Mouse (Mus musculus) granulocyte monocyte progenitor cell, adult 5-6 weeks (primary cell): ENCODE results near the gene Ly6g6c. TPM values are rescaled to one million over a fixed set of nuclear protein-coding genes. Genes with fewer than 3 reads are reported as not detected.

Source experiments
- ATAC-seq: replicated peaks from 2 replicates; pipeline ENCODE4 v1.8.0; 2016; ENCODE audit warnings: mild to moderate bottlenecking, moderate TSS enrichment, inconsistent platforms; ENCODE audit not compliant: poor library complexity, severe bottlenecking
- total RNA-seq, 2 experiments: library from RNA; stranded (forward) in 1 of 2; stranded (reverse) in 1 of 2; fragments of 200-712, 200-1000 nt in 1 of 2; fragments of >200 nt in 1 of 2; fragmentation: Nextera tagmentation in 1 of 2; gene quantifications; 2 replicates each; pipeline ENCODE4 v1.2.3; 2014 to 2017

Gene Ly6g6c
- total RNA-seq, 2 experiments from 2014 or later: not detected

DNA sequence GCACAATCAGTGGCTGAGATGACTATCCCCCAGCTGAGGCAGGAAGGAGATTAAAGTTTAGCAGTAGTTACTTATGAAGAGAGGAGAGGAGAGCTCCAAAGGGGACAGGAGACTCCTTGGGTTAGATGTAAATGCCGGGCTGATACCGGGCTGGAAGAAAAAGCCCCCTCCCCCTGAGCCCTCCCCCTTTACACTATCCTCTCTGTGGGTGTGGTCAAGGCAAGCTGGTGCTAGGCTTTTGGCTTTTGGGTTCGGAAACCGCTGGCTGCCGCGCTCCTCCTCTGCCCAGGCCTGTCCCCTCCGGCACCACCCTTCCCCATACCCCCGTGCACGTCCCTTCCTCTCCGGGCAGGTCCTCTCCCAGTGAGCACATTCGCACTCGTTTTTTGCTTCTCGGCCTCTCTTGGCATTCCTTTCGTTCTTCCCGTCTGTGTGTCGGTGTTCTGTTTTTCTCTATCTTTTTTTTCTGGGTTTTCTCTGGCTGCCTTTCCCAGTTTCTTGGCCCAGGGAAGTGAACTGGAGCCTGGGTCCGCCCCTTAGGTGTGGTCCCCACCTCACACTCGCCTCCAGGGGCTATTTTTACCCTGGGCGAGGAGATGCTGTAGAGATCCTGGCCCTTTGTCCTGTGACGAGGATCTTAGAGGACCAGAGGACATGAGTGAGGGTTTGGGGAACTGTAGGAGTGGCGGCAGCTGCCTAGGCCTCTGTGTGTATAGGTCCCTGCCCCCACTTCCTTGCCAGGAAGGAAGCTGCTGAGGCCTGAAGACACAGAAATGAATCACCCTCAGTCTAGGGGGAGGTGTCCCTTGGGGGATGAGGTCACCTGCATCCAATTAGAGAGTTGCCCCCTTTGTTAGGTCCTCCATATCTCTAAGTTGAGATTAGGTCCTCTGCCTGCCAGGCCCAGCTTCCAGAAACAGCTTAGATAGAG is 13.8 kb upstream of the Ly6g6c start:
- peak; percentile 66 for ATAC-seq

GRCm38 (mm10) chr17:35052271-35052798 is 12.9 kb upstream of the Ly6g6c start:
- ATAC-seq: no peak

DNA sequence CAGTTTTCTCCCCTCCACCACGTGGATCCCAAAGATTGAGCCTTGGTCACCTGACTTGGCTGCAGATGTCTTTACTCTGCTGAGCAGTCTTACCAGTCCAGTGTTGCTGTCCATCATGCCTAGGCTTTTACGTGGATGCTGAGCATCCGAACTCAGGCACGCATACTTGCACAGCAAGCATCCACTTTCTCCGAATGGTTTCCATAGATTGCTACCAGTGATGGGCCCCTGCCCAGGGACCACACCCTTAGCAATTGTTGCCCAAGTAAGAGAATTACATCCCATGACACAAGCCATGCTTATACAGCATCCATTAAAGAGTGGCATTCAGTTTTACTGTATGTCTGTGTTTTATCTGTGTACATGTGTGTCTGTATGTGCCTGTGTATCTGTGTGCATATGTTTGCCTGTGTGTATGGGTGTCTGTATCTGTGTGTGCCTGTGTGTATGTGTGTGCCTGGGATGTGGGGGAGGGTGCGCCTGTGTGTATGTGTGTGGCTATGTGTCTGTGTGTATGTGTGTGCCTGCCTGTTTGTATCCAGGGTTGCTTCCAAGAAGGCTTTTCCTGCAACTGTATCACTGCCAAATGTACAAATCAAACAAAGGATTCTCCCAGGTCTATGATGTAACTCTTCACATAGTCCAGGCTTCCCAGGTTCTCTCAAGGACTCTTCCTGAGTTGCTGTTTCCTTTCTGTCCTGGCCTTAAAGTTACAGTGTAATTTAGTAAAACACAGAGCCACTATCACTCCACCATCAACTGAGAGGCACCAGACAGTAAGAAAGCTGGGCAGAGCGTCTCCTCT is 9.3 kb upstream of the Ly6g6c start:
- ATAC-seq: no peak

GRCm38 (mm10) chr17:35057090-35057489 is 8.1 kb upstream of the Ly6g6c start:
- ATAC-seq: no peak

- no peak for ATAC-seq
Observed at GRCm38 (mm10) chr17:35058316-35058715, 6.9 kb upstream of the Ly6g6c start.

GRCm38 (mm10) chr17:35058911-35059892 is 6.0 kb upstream of the Ly6g6c start, which contains the start of gene Ddah2:
Ddah2 (plus strand) TSS chr17:35059035.
- peak; percentile 83 for ATAC-seq

DNA sequence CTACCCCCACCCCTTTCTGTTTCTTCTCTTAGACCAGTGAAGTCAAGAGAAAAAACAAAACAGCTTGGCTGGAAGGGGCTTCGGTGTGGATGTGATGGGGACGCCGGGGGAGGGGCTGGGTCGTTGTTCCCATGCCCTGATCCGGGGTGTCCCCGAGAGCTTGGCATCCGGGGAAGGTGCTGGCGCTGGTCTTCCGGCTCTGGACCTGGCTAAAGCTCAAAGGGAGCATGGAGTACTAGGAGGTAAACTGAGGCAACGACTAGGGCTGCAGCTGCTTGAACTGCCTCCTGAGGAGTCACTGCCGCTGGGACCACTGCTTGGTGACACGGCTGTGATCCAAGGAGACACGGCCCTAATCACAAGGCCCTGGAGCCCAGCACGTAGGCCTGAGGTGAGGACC is 5.1 kb upstream of the Ly6g6c start:
- ATAC-seq: no peak

DNA sequence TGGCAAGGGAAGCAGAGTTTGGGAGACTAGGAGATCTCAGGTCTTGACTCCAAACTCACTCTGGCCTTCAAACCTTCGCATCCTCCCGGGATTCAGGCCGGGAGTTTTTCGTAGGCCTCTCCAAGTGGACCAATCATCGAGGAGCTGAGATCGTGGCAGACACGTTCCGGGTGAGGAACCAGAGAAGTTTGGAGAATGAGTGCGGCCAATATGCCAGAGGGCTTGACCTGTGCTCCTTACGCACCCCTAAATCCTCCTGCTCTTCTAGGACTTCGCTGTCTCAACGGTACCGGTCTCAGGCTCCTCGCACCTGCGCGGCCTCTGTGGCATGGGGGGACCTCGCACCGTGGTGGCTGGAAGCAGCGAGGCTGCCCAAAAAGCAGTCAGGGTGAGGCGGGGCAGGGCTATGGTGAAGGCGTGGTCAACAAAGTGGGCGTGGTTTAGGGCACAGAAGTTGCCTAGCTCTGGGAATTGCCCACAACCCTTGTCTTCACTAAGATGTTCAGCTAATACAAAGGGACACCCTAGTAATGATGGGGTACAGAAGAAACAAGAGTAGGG is 4.4 kb upstream of the Ly6g6c start:
- no peak for ATAC-seq

- ATAC-seq: no peak
Observed at GRCm38 (mm10) chr17:35061299-35061698, 3.9 kb upstream of the Ly6g6c start.

DNA sequence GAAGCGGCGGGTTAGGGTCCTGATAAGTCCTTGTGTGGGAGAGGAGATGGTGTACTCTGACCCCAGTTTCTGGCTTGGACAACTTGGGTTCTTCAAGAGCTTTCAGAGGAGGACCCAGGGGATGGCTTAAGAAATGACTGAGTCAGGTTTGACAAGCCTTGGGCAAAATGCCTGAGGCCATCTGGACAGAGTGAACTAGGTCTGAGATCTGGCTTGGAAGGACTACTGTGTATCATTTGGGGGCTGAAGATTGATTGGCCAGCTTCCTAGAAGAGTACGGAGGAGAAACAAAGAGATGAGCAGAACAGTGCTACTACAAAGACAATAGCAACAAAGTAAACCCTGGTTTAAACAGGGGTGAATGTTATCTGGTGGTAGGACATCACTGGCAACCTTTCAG is 1.7 kb upstream of the Ly6g6c start:
- ATAC-seq: no peak

- no peak for ATAC-seq
Observed at GRCm38 (mm10) chr17:35064378-35064877, 760 bp upstream of the Ly6g6c start.

DNA sequence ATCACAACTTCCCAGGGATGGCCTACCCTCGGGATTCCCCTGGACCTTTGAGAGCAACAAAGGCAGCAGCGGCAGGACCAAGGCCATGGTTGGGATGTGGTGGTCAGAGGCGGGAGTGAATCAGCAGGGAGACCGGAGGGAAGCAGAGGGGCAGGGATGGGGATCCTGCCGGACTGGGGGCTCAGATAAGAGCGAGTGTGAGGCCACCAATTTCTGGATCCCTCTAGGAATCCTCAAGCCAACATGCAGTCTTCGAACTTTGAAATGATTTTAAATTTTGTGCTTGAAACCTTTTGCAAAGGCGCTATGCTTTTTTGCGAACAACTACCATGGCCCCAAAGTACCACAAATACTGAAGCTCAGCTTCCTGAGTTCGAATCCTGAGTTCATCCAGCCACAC is 896 bp downstream of the Ly6g6c start, which contains the start of gene Mpig6b:
Mpig6b (minus strand) TSS at position 101 of the 400 bp plus-strand sequence.
- no peak for ATAC-seq

DNA sequence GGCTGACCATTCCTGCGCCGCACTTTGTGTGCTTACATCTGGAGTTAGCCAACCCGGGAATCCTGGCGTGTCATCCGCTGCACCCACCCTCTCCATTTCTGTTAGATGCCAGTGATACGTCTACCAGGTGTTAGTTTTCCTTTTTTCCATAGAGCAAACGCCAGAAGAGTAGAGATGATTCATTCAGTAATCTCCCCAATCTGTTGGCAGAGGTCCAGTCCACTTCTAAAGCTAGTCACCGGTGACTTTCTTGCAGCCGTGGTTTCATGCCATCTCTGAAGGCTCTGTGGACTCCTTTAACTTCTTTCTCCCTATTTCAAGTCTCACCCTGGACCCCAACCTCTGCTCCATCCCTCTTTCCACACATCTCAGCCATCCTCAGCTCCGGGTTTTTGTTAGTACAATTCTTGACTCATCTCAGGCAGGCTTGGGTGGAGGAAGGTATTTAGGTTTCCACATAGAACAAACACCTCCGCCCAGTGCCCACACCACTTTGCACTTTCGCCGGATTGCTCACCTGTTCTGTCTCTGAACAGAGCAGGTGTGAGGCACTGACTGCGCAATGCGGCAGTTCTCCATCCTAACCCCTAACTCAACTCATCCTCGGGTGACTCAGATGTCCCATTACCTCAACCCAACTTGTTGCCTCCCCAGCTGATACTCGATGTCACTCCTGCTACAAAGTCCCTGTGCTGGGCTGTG is 3.2 kb downstream of the Ly6g6c start:
- ATAC-seq: no peak

- ATAC-seq: no peak
Observed at GRCm38 (mm10) chr17:35070556-35071229, 5.5 kb downstream of the Ly6g6c start.

DNA sequence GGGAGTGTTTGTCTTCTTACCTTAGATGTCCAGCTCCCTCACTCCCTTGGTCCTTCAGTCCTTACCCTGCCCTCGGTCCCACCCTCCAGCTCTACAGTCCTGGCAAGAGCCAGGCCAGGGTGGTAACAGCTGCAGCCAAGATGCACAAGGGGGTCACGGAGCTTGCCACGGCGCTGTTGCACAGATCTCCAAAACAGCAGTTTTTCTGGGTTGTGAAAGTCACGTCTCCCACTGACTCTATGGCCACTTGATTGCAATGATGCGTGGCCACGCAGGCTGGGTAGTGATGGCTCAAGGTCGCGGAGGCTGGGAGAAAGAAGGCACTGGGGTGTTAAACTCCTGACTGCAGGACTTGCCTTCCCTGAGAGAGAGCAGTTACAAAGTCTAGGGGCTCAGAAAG is 6.3 kb downstream of the Ly6g6c start:
- ATAC-seq: no peak

- peak; percentile 49 for ATAC-seq
Observed at GRCm38 (mm10) chr17:35074097-35074496, 8.9 kb downstream of the Ly6g6c start.

GRCm38 (mm10) chr17:35076507-35077176 is 11.5 kb downstream of the Ly6g6c start, which contains the start of gene Ly6g6e:
Ly6g6e (plus strand) TSS chr17:35076902.
- ATAC-seq: no peak
